Mouse (Mus musculus): ENCODE measurements around the gene Skap2.

Skap2 gene

DNA sequence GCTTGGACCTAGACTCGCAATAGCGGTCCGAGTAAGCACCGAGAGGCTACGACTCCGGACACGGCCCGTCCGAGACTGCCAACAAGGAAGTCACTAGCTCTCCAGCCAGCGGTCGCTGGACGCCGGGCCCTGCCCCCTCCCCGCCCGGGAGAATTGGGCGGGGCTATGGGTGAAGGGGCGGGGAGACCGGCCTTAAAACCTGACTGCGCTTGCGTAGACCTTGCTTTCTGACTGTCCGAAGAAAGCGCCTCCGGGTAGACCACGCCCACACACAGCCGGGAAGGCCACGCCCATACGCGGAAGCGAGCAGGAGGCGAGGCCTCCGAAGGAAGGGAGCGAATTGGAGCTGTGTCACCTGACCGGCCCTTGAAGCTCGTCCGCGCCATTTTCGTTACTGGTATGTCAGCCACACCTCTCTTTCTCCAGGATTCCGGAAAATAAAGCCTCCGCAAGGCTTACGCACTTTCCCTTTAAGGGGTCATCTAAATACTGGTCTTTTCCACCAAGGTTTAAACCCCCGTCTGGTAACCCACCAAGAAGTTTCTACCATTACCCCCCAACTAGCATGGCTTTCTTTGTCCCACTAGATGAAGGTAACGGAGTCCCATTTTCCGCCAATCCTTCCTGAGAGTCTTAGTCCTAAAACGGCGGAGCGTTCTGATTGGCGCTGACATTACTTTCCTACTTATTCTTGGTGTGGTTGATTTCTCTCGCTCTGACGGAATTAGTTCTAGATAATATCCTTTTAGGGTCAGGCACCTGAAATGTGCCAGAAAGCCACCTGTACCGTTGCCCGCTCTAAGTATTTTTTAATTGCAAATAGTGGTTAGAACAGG is at the start of gene Skap2:
Skap2 (minus strand) TSS at position 141 of the 836 bp plus-strand sequence.
- peak; percentile 93 for DNase-seq

DNA sequence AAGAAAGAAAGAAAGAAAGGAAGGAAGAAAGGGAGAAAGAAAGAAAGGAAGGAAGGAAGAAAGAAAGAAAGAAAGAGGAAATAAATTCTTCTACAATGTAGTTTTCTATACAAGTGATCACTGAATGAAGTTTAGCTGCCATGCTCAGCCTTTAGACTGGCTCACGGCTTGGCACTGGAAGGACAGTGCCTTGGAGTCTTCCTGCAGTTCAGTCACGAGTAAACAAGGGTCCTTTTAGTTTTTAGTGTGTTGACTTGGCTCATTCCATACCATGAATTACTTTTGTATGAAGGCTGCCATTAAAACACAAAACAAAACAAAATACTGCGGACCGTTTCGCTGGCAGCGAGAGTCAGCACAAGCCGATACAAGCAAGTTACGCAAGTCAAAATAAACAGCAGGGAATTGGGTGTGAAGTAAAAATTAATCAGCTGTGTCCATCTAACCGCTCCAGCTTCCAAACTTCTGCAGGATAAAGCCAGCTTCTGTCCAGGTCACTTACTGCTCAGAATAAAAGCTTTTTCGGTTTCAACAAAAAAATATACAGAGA is 46.6 kb upstream of the Skap2 start:
- DNase-seq, result no peak

DNA sequence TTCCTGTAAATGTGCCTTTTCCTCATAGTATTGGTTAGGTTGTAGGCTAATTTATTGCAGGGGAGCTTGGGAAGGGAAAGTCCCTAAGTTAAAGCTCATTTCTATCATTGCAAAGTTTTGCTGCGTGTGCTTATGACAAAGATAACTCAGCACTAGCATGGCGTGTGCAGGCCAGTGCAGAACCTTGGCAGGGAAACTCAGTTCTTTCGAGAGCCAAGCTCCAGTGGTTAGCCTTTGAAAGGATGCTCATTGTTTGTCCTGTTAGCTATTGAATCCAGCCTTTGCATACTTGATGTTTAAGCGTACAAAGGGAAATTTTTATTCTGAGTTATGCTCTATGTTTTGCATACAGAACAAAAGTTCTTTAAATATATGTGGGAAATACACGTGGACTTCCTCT is 45.8 kb upstream of the Skap2 start:
- no peak for DNase-seq

DNA sequence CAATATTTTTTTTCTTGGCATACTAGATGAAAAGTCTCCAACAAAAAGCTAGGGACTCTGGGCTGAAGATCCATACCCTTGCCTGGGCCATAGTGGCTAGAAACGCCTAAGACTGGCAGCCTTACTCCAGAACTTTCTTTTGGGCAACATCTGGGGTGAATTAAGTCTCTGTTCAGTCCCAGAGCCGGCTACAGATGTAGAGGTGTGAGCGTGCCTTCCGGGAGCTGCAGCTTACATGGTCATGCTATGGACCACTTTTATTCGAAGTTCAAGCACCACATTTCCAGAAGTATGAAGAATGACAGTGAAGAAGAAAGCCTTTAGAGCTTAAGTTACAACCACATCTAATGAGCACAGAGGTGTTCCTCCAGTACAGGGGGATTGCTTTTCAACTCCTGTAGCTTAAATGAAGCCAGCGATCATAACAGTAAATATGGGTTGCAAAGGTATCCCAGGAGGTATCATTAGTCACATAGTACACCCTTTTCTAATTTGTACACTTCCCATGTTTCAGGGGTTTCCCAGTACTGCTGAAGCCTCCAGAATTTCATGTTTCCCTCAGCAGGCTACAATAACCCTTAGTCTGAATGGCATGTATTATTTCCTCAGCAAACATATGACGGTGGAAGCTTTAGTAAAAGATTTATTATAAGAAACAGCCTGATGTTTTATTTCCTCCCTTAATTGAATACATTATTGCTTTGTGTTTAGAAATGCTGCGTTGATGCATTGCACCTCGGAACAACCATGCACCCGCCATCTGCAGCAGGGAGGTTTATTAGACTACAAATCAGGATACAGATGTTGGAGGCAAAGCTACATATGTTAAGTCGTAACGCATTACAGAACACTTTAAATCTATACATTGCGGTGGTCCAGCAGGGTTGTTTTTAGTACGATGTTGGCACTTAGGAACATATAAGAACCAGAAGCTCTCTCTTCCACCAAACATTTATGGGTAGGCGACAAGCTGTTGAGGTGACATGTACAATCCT is 41.5 kb upstream of the Skap2 start:
- DNase-seq, result no peak

DNA sequence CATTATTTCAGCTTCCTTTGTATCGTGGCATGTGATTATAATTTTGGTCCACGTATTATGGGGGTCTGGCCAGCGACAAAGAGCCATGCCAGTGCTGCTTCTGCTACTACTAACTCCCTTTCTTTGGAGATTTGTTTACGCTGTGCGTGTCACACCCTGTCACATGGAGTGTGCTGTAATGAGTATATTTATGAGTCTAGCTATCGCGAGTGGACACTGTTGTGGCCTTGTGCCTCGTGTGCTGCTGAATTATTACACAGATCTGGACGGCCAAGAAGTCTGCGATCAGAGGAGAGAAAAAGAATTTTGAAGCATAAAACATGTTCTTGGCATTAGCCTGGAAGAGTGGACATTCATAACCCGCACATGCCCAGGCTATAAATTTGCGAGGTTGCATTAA is 37.7 kb upstream of the Skap2 start:
- DNase-seq, result no peak

DNA sequence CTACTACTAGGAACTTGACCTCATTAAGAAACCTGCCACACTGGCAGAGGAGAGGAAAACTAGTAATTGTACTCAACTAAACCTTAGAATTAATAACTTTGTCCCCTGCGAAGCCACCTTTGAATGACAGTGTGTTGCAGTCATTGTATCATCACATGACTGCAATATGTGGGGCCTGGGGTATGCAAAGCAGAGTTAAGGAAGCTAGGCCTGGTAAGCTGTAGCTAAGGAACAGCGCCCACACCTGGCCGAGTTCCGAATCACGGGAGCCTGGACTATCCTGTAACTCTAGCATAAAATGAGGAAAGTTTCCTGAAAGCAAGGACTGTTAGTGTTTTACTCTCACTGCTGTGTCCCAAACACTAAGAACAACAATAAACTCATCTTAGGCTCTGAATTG is 33.2 kb upstream of the Skap2 start:
- no peak for DNase-seq

DNA sequence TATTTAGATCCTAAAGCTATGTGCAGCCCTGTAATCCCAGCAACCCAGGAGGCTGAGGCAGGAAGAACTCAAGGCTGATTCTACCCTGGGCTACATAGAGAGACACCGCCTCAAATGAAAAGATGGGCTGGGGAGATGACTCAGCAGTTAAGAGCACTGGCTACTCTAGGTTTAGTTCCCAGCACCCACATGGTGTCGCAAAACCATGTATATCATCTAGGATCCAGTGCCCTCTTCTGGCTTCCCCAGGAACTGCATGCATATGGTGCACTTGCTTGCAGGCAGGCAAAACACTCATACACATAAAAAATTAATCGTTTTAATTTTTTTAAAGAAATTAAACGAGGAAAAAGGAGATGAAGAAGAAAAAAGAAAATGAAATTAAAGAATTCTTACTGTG is 23.7 kb upstream of the Skap2 start:
- no peak for DNase-seq

DNA sequence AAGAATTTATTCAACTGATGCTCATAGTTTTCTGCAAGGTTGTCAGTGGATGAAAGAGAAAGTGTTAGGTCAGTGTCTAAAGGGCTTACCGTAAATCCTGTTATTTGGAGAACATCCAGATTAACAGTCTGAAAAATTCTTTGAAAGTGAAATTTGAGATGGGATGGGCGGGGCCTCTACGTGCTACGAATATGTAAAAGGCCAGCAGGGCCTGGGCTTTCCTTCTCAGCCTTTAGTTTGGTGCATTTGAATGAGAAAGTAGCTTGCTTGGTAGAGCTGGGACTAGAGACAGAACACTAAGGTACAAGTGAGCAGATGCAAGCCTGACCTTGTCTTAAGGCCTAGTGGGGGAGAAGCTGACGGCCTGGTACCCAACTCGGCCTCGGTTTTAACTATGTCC is 18.8 kb upstream of the Skap2 start:
- no peak for DNase-seq

DNA sequence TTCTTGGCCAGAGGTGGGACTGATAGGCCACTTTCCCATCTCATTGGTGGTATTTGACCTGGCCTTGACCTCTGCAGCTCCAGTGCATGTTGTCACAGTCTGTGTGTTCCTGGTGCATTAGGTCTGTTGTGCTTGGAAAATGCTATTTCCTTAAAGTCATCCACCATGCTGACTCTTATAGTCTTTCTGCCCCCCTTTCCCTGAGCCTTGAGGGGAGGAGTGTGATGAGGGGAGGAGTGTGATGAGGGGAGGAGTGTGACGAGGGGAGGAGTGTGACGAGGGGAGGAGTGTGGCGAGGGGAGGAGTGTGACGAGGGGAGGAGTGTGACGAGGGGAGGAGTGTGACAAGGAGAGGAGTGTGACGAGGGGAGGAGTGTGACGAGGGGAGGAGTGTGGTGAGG is 15.8 kb upstream of the Skap2 start:
- DNase-seq, result no peak

DNA sequence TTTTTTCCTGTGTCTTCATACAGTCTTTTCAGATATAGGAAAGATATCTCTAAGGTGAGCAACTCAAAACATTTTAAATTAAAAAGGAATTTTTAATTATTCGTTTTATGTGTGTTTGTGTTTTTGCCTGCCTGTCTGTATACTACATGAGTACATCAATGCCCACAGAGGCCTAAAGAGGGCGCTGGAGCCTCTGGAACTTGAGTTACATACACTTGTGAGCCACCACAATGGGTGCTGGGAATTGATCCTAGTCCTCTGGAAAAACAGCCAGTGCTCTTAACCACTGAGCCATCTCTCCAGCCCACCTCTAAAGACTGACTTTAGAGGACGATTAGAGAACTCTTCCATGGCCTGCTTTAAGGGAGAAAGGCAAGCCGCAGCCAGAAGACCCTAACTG is 14.8 kb upstream of the Skap2 start:
- DNase-seq, result no peak

DNA sequence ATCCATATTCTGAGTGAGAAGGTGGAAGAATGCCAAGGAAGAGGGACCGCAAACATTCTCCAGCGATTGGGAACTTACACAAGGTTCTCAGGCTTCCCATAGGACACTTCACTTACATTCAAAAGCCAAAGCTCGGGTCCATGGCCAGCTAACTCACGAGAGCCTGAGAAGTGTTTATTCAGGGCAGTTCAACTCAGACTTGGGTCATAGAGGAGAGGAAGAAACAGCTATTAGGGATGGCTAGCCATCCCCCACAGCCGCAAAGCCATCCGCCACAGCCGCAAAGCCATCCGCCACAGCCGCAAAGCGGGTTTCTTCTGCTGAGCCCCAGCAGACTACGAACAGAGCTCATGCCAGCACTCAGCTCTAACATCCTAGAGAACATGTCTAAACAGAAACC is 13.9 kb upstream of the Skap2 start:
- no peak for DNase-seq

DNA sequence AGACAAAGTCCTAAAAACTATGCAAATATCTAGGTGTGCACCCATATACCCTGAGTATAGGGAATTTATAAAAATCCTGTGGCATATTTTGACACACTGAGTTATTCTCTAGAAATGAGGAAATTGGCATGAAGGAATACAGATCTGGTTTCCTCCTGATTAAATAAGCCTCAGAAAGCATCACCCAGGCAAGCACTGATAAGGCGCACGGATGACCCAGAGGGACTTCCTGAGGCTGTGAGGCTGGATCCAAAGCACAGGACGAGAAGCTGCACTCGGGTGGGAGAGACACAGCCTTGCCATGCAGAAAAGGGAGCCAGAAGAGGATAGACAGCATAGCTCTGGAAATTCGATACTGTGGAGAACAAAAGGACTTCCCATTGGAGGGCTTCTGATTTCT is 12.4 kb upstream of the Skap2 start:
- DNase-seq, result no peak

DNA sequence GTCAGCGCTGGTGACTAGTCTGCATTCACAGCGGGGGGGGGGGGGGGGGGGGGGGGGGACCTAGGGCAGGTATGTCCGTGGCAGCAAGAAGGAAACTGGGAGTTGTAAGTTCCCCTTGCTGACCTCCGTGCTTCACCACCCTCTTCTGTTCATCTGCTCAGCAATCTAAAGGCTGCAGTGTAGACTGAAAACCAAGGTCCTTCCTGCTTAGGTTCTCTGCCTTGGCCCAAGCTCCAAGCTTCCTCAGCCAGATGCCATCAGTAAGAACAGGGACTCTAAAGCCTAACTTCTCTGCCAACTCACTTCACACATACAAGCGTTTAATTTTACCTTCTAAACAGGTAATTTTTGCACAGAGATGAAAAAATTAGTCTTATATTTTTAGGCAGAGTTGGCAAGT is 10.0 kb upstream of the Skap2 start:
- DNase-seq, result no peak

DNA sequence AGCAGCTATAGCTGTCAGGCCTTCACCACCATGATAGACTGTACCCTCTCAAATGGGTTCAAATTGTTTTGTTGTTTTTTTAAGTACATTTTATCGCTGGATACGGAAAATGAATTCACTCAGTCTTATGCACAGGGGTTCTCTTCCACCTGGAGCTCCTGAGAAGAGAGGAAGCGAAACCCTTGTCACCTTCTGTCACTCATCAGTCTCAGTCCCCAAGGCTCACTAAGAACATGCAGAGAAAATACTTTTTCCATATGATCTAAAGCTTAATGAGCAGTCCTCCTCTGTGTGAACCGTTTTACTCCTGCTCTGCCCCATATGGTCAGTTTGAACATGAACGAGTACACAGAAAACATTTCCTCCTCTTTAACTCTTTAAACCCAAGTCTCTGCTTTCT is 7.9 kb upstream of the Skap2 start:
- no peak for DNase-seq

DNA sequence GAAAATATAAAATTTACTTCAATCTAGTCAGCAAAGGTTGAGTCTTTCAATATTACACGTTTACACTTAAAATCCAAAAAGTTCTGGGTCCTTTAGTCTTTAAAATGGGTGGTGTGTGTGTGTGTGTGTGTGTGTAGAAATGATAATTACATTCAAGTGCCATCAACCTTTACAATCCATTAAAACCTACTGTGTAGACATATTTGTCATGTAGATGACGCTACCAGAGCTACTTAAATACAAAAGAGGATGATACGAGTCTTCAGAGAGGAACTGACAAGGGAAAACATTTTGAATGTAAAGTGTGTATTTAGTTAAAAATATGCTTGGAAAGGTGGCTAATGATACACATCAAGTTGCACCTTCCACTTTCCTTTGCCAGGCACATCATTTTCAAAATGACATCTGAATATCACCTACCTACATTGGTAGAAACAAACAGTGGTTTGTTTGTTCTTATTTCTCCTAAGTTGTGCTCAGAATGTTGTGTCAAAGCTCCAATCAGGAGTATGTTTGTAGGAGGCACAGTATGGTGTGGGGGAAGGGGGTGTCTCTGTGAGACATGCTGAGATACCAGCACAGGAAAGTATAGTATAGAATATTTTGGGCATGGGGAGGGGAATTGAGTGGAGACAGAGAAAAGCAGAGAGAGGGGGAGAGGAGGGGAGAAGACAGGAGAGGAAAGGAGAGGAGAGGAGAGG is 1.0 kb upstream of the Skap2 start:
- no peak for DNase-seq

DNA sequence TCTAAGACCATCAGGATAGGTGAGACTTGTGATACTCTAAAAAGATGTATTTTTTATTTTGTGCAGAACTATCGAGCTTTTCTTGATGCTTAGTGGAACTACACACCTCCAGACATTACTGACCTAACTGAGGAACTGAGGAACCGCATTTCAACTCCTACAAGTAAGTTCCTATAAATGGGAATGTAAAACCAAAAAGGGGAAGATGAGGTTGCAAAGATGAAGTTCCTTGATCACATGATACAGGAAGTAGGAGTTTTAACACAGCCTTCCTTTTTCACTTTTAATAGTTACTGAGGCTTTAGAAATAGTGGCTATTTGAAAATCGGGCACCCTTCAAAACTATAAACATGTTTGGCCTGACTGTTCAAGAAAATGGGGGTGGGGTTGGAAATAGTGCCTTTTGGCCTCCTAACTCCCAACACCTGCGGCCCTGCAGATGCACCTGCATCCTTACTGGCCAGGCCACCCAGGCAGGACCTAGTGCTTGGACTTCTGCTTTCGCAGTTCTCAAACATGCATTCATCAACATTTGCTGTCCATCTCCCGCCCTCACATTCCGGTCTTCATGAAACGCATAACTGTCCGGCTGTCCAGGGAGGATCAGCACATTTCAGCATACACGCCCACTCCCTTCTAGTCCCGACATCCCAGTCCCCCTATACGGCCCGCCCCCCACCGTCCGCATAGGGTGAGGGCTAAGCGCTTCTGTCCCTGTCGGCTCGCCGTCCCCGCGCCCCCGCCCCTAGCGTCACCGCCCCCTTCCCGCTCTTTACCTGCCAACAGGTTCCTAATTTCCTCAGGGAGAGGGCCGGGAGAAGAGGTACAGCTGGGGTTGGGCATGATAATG is 565 bp downstream of the Skap2 start:
- no peak for DNase-seq

DNA sequence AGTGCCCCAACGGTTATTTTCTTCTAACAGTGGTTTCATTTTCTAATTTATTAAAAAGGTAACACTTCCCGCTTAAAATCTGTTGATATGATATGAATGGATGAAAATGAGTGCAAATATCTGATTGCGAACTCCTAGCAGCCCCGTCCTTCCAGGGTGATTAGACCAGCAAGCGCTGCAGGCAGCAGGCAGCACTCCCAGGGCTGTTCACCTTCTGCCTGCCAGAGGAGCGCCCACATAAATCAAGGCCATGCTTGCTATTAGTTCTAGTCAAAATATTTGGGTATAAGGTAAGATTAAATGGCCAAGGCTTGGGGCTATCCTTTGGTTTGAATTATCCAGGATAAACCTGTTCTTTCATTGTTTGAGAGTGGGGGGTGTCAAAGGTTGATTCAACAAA is 3.0 kb downstream of the Skap2 start:
- no peak for DNase-seq

DNA sequence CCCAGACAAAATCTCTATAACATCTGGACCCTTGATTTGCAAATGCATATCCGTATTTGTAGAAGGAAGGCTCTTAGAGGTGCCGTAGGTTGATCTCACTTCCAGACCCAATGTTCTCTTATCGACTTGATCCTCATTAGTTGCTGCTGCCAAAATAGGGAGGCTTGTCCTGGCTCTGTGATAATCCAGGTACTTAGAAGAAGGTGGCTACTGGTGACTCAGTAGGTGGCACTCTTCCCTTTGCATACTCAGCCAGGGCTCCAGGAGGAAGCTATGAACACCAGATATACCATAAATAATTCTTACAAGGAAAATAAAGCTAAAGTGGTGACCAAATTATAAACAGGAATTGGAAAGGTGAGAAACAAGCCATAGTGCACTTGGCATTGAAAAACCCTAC is 3.6 kb downstream of the Skap2 start:
- no peak for DNase-seq

DNA sequence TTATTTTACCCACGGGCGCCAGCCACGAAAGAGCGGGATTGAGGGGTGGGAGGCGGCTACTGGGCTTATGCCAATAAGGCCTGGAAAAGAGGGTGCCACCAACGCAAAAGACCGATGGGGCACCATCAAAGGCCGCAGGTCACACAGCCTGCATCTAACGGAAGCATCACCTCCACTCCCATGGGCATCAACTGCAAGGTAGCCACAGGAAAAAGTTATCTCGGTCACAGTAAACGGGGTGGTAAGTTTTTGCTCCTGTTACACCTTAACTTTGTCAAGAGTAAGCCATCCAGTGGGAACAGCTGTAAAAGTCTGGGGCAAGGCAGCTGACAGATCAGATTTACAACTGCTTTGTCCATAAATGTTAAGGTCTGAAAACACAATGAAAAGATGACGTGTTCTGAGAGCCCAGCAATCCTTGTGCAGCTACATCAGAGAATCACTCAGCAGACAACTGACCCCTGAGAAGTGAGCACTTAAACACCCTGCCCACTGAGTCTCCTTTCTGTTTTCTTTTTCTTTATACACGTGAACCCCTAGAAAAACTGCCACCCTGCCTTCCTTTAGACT is 5.6 kb downstream of the Skap2 start:
- no peak for DNase-seq

DNA sequence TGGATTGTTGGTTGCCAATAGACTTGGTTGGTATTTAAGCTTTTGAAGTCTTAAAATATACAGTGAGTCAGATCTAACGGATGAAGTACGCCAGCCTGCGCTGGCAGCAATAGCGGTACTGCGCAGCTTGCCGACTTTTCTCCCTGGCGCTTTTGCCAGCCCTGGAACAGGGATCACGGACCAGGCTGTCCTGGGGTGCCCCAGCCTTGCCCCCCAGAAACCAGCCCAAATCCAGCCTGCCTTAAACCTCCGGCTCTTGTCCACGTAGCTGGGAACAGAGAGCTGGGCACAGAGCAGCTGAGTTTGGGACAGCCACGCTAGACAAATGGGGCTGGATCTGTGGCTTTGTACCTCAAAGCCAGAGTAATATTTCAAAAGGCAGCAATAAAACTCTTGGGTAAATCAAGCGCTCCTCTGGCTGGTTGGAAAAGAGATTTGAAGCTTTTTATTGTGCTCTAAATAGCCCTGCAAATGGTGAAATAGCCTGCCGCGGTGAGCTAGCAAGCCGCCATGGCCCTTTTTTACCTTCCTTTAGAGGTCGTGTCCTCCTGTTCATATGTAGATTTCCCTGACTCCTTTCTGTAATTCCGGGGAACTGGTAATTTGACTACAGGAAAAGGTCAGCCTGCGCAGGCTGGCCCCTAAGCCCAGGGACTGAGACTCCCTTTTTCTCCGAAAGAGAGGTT is 6.2 kb downstream of the Skap2 start:
- DNase-seq, result no peak

DNA sequence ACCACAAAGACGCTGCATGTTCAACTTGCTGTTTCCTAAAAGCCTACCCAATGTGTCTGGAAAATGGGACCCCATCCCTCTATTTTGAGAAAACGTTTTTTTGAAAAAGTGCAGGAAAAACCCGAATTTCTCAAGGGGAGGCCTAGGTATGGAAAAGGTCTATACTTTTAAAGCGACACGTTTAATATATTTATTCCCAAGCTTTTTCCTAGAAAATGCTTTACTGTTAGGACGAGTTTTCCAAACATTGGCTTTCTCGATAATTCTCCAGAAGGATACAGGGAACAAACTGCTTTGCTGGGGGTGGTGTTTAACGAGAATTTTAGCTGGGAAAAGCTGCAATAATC is 6.8 kb downstream of the Skap2 start:
- DNase-seq, result no peak

All from cerebellum, adult 8-10 months (tissue).